Mouse (Mus musculus) kidney, embryonic 14.5 days (tissue): ENCODE data around the gene Btnl9. TPM values are rescaled to one million over a fixed set of nuclear protein-coding genes. Genes with fewer than 3 reads are reported as not detected.
"Not testable (repeated sequence)": the region's sequence is repeated elsewhere in the genome, so short reads cannot be mapped to it uniquely, and the experiment has no call there.

Source experiments
- ATAC-seq: fragments of 200-750 bp; cut with Nextera tagmentation; 2 replicates; pipeline ENCODE4 v1.8.0; 2017; ENCODE audit warnings: moderate number of reproducible peaks, mild to moderate bottlenecking, moderate TSS enrichment, moderate library complexity; ENCODE audit not compliant: low FRiP score, low TSS enrichment
- H3K27ac ChIP-seq: fragments of 300-500 bp; sonication (generic); 2 replicates; pipeline ENCODE4 v1.5.1; 2014; ENCODE audit warnings: low read depth, mild to moderate bottlenecking, low read length, moderate library complexity, mixed read lengths
- H3K27me3 ChIP-seq: fragments of 300-500 bp; sonication (generic); 2 replicates; pipeline ENCODE4 v1.6.1; 2014; ENCODE audit warnings: mild to moderate bottlenecking, low read length; ENCODE audit not compliant: control insufficient read depth, insufficient read depth
- H3K36me3 ChIP-seq: fragments of 300-500 bp; sonication (generic); 2 replicates; pipeline ENCODE4 v1.6.1; 2014; ENCODE audit warnings: low read length, mixed read lengths; ENCODE audit not compliant: control insufficient read depth, insufficient read depth
- H3K4me1 ChIP-seq: fragments of 300-500 bp; sonication (generic); 2 replicates; pipeline ENCODE4 v1.6.1; 2014; ENCODE audit warnings: low read length, mixed read lengths; ENCODE audit not compliant: control insufficient read depth, insufficient read depth
- H3K4me2 ChIP-seq: fragments of 300-500 bp; sonication (generic); replicated peaks from 2 replicates; pipeline ENCODE4 v1.6.1; 2014; ENCODE audit warnings: low read depth, mild to moderate bottlenecking, low read length
- H3K4me3 ChIP-seq: fragments of 300-500 bp; sonication (generic); 2 replicates; pipeline ENCODE4 v1.5.1; 2014; ENCODE audit warnings: mild to moderate bottlenecking, low read length
- H3K9ac ChIP-seq: fragments of 300-500 bp; sonication (generic); 2 replicates; pipeline ENCODE4 v1.6.1; 2014; ENCODE audit warnings: low read depth, mild to moderate bottlenecking, low read length, moderate library complexity
- H3K9me3 ChIP-seq: fragments of 300-500 bp; sonication (generic); 2 replicates; pipeline ENCODE4 v1.6.1; 2016; ENCODE audit warnings: low read length; ENCODE audit not compliant: control insufficient read depth
- WGBS: fragments of 180-500 bp; shearing (Covaris S2); extraction: QIAGEN DNeasy Blood & Tissue Kit; methylation state at CpG from one replicate; pipeline ENCODE4 v1.1.7; 2014; 5-methylcytosine and 5-hydroxymethylcytosine counted together
- polyA plus RNA-seq: library from polyadenylated mRNA; unstranded; fragments of >200 nt; fragmentation: Nextera tagmentation; extraction: Ambion mirVana; gene quantifications from 2 replicates; pipeline ENCODE4 v1.2.1, GENCODE M21; 2014

Btnl9 gene
- polyA plus RNA-seq, 1 experiment from 2014 or later: 3.1 TPM

DNA sequence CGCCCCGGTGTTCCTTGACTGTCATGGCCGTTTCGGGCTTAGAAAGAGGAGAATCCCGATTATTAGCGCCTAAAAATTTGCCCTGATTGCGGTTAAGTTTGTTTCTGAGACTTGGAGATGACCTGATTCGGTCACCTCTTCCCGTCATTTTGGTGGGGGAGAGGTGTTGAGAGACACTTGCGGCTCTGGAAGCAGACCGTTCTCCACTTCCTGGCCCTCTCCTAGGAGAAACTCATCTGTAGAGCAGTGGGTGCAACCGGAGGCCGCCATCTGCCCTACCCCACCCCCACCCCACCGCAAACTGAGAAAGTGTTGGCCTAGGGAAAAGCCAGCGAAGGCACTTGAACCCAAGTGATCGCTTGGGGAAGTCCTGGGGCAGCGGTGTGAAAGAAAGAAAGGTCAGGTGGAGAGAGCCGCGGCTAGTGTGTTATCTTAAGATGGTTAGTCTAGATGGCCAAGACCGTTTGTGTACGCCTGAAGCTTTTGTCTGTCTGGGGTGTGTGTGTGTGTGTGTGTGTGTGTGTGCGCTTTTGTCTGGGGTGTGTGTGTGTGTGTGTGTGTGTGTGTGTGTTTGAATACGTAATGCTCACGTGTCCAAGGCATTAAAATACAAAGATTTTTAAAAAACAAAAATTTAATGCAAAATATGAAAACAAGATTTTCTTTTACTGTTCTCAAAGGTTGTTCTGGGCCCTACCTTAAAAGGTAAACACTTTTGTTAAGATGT, 17.0 kb upstream of the Btnl9 start:
- peak overlapping the region; percentile 75 for H3K4me2 ChIP-seq
- WGBS: under 1% methylated on average over 24 of the region's 24 CpGs
- peaks cover 6% of the 10 kb centered on the region; the same call in 1 of the 2 replicates for H3K4me1 ChIP-seq
- H3K27me3 ChIP-seq: no peaks in the 10 kb centered on the region
- H3K9me3 ChIP-seq: no peaks in the 10 kb centered on the region
- peak overlapping the region; percentile 99 for H3K27ac ChIP-seq
- H3K4me3 ChIP-seq: peak overlapping the region; percentile 88
- peaks cover 9% of the 10 kb centered on the region for H3K36me3 ChIP-seq
- peak; percentile 79 for ATAC-seq
- H3K9ac ChIP-seq: peak overlapping the region; percentile 97

DNA sequence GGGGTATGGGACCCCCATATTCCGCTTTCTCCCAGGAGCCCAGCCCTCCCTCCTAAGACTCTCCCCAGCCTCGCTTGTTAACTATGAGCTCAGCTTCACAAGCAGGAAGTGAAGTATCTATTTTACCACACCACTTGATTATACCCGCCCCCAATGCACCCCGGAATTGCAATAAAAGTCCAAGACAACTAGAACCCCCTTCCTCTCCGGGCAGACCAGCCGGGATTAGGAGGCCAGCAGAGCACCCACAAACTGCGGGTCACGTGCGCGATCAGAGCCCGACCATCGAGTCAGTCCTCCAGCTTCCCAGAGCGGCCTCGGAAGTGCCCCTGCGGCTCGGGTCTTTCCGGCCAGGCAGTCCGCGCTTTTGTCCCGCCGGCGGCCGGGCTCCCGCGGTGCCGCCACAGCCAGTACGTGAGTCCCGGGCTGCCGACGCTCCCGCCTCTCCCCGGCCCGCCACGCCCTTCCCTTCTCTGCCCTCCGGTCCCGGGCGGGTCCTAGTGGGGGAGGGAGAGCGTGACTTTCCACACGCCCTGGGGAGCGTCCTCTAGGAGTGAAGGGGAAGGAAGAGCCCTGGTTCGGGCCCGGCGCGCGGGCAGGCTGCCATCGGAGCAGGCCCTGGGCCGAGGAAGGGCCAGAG, 16.3 kb upstream of the Btnl9 start, which contains the start of gene Zfp62:
Gene Zfp62, plus strand, starts transcription at position 164 of the 640 bp plus-strand sequence.
- Histone ChIP-seq H3K27me3 (no peaks in the 10 kb centered on the region), H3K4me2 (peak within 1 kb of the TSS; percentile 75), H3K9ac (peak within 1 kb of the TSS; percentile 97), H3K27ac (peak within 1 kb of the TSS; percentile 99), H3K4me3 (peak within 1 kb of the TSS; percentile 88), H3K9me3 (no peaks in the 10 kb centered on the region), H3K36me3 (peaks cover 9% of the 10 kb centered on the region), H3K4me1 (peaks cover 6% of the 10 kb centered on the region; the same call in 1 of the 2 replicates)
- WGBS: 0% methylated on average over 43 of the region's 47 CpGs
- ATAC-seq: peak; percentile 94

- Histone ChIP-seq H3K27me3 (no peaks in the 10 kb centered on the region), H3K4me2 (peak overlapping the region; percentile 75), H3K9ac (peak overlapping the region; percentile 97), H3K27ac (peak overlapping the region; percentile 99), H3K4me3 (peak overlapping the region; percentile 88), H3K4me1 (peaks cover 6% of the 10 kb centered on the region; the same call in 1 of the 2 replicates), H3K36me3 (peaks cover 9% of the 10 kb centered on the region), H3K9me3 (no peaks in the 10 kb centered on the region)
- peak; percentile 45 for ATAC-seq
- under 1% methylated on average over 10 of the region's 10 CpGs for whole genome bisulfite sequencing
Observed at GRCm38 (mm10) chr11:49202523-49203061, 15.6 kb upstream of the Btnl9 start.

GRCm38 (mm10) chr11:49202071-49202470, 15.1 kb upstream of the Btnl9 start:
- Histone ChIP-seq H3K36me3 (peaks cover 9% of the 10 kb centered on the region), H3K4me3 (peak overlapping the region; percentile 88), H3K9me3 (no peaks in the 10 kb centered on the region), H3K27ac (peak overlapping the region; percentile 99; the same call in 1 of the 2 replicates), H3K9ac (peak overlapping the region; percentile 97), H3K27me3 (no peaks in the 10 kb centered on the region), H3K4me1 (peaks cover 6% of the 10 kb centered on the region; the same call in 1 of the 2 replicates), H3K4me2 (peak overlapping the region; percentile 75)
- 39% methylated on average over 2 of the region's 2 CpGs for WGBS
- no peak for ATAC-seq

- H3K9ac ChIP-seq: no peak overlapping the region
- H3K4me2 ChIP-seq: no peak overlapping the region
- no peak overlapping the region for H3K27ac ChIP-seq
- no peak for ATAC-seq
- H3K4me3 ChIP-seq: no peak overlapping the region
- H3K36me3 ChIP-seq: no peaks in the 10 kb centered on the region; the same call in 1 of the 2 replicates
- H3K9me3 ChIP-seq: no peaks in the 10 kb centered on the region
- H3K4me1 ChIP-seq: peaks cover 6% of the 10 kb centered on the region; the same call in 1 of the 2 replicates
- no peaks in the 10 kb centered on the region for H3K27me3 ChIP-seq
Observed at GRCm38 (mm10) chr11:49201142-49201541, 14.2 kb upstream of the Btnl9 start.

DNA sequence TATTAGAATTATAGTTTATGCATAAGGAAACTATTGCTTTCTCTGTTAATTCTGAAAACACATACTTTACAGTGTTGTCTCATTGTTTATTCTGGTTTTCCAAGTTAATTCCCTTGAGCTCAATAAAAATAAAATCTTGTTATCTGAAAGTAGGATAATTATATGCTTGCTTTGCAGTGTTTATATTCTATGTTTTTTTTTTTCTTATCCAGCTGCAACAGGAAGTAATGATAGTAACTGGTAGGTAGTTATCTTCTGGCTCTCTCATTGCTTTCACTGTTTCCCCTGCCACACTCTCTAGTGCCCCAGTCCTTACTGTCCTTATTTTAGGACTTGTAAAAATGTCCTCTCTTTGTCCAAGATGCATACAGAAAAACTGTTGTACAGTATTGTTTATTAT, 13.7 kb upstream of the Btnl9 start:
- ATAC-seq: no peak
- Histone ChIP-seq H3K27ac (no peak overlapping the region), H3K27me3 (no peaks in the 10 kb centered on the region), H3K9me3 (no peaks in the 10 kb centered on the region), H3K4me1 (peaks cover 6% of the 10 kb centered on the region; the same call in 1 of the 2 replicates), H3K9ac (no peak overlapping the region), H3K4me3 (no peak overlapping the region), H3K4me2 (no peak overlapping the region), H3K36me3 (no peaks in the 10 kb centered on the region)

GRCm38 (mm10) chr11:49195819-49196322, 8.9 kb upstream of the Btnl9 start:
- Histone ChIP-seq H3K9ac (no peak overlapping the region), H3K27ac (no peak overlapping the region), H3K4me2 (no peak overlapping the region), H3K4me3 (no peak overlapping the region), H3K9me3 (no peaks in the 10 kb centered on the region), H3K36me3 (no peaks in the 10 kb centered on the region), H3K4me1 (no peaks in the 10 kb centered on the region), H3K27me3 (no peaks in the 10 kb centered on the region)
- WGBS: 85% methylated on average over 7 of the region's 7 CpGs
- no peak for ATAC-seq

DNA sequence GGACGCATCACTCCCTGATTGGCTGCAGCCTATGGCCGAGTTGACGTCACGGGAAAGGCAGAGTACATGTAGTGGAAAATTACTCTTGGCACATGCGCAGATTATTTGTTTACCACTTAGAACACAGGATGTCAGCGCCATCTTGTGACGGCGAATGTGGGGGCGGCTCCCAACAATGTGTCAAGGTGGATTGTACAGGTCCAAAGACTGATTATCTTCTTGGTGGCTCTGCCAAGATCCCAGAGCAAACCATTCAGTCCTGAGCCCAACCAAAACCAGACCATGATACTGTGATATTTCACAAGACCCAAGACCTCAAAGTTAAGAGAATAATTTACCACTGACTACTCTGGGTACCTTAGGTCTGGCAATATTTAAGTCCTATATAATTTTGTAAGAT, 7.8 kb upstream of the Btnl9 start:
- not testable (repeated sequence) for H3K9me3 ChIP-seq, H3K4me3 ChIP-seq, H3K4me2 ChIP-seq, H3K27ac ChIP-seq, H3K4me1 ChIP-seq, ATAC-seq, H3K36me3 ChIP-seq, H3K9ac ChIP-seq, H3K27me3 ChIP-seq
- WGBS: 96% methylated on average over 9 of the region's 9 CpGs

DNA sequence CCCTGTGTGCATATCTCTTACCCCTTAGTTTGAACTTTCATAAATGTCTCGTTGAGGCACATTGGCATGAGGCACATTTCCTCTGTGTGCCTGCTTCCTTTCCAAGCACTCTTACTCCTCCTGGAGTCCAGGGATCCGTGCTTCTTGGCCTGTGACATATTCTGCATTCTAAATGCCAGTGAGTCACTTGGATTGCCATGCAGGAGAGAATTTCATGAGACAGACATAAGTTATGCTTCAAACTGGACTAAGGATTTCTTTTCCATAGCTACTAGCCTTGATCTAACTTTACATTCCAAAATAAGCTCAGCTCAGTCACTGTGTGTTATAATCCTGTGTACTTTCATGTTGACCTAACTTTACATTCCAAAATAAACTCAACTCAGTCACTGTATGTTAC, 4.1 kb upstream of the Btnl9 start:
- no peak for ATAC-seq
- no peaks in the 10 kb centered on the region for H3K4me1 ChIP-seq
- WGBS: 65% methylated on average over 2 of the region's 2 CpGs
- H3K4me3 ChIP-seq: no peak overlapping the region
- H3K36me3 ChIP-seq: no peaks in the 10 kb centered on the region
- H3K27me3 ChIP-seq: no peaks in the 10 kb centered on the region
- H3K9me3 ChIP-seq: no peaks in the 10 kb centered on the region
- H3K9ac ChIP-seq: no peak overlapping the region
- H3K27ac ChIP-seq: no peak overlapping the region
- no peak overlapping the region for H3K4me2 ChIP-seq
